Mouse (Mus musculus) left cerebral cortex, adult 11 months (tissue): ENCODE data around the gene Zfp511.

ENCODE experiments used
- DNase-seq: peaks from one replicate; pipeline ENCODE4 v3.0.0; 2022; ENCODE audit warnings: low spot score

Zfp511 gene

DNA sequence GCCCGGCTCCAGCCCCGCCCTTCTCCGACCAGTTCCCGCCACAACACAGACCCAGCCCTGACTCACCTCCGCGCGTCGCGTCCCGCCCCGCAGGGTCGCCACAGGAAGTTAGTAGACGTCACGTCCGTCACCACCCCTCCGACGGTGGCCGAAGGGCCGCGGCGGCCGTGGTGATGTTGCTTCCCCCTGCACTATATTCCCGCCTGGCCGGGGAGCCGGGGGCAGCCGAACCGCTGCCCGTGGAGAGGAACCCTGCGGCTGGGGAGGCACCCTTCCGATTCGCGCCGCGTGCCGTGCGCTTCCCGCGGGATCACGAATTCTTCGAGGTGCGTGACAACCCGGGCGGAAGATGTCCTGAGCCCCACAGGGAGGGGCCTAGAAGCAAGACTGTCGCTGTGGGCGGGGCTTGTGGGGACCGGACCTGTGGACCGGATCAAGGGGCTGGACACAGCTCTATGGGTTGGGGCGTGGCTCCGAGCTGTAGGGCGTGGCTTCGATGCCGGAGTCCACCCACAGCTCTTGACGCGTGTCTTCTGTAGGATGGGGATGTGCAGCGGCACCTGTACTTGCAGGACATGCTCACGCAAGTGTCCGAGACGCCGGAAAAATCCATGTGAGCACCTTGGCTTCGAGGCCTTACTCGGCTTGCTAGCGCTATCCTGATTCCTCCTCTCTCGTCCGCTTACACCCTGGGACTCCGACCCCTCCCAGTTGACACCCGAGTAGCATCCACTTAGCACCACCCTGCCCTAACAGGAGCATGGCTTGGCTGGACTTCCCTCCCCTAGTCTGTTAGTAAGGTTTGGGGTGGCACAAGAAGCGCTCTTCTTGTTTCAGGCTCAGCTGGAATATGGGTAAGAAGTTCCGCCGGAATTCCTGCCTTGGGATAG lies at the start of gene Zfp511, which contains the start of gene Tubgcp2:
Gene Zfp511, plus strand, starts transcription at position 111 of the 890 bp plus-strand sequence.
Gene Tubgcp2, minus strand, starts transcription at position 389 of the 890 bp plus-strand sequence.
- peak; percentile 89 for DNase-seq

DNA sequence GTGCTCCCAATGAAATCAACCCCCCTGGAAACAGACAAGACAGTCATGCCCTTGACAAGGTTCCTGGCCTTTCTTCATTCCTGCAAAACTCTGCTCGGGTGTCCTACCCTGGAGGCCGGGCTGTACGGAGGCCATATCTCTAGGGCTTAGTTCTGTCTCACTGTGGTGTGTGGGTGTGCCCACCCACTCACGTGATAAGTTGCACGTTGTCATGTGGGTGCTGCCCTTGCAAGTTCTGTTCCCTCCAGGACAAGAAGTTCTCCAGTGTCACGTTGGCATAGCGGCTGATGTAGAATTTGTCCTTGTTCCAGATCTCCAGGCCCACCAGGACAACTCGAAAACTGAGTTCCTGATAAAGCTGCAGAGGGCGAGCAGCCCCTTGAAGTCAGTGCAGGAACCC lies 47.9 kb upstream of the Zfp511 start:
- DNase-seq: no peak

DNA sequence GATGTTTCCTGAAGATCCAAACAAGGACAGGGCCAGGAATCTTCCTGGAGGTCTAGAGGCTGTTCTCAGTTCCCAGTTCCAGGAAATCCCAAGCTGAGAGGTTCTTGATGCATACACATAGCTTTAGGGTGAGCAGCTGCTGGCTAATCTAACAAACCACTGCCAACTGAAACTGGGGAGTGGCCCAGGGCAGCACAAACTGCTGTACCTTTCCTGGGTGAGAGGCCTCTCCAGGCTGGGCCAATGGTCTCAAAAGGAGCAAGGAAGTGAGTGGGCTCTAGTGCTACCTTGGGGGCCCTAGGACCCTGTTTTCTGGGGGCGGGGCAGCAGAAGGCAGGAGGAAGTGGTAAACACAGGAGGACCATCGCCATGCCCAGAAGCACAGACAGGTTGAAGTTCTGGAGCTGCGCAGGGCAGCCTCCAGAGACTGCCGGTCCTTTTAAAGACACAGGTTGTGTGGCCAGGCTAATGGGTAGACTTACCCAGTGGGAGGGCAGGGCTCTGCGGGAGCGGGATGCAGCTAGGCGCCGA lies 45.3 kb upstream of the Zfp511 start:
- DNase-seq: no peak

DNA sequence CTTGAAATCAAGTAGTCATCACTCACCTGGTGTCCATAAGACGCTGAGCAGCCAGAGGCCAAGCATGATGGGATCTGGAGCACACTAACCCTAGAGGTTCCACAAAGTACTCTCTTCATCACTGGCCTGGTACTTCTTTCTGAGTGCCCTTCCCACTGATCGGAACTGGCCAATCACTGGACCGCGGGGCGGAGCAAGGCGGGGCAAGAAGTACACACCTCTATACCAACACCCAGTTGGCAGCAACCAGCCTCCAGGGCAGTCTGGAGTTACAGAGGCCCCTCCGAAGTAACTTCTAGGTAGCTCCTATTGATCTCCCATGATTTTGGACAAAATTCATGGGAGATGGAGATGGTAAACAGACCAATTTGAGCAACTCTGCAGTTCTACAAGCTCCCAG lies 43.8 kb upstream of the Zfp511 start, which contains the start of gene Adam8:
Gene Adam8, minus strand, starts transcription at position 157 of the 400 bp plus-strand sequence.
- no peak for DNase-seq

GRCm38 (mm10) chr7:139993532-139993931 lies 42.7 kb upstream of the Zfp511 start:
- no peak for DNase-seq

- no peak for DNase-seq
Observed at GRCm38 (mm10) chr7:139994202-139994601, 42.0 kb upstream of the Zfp511 start.

DNA sequence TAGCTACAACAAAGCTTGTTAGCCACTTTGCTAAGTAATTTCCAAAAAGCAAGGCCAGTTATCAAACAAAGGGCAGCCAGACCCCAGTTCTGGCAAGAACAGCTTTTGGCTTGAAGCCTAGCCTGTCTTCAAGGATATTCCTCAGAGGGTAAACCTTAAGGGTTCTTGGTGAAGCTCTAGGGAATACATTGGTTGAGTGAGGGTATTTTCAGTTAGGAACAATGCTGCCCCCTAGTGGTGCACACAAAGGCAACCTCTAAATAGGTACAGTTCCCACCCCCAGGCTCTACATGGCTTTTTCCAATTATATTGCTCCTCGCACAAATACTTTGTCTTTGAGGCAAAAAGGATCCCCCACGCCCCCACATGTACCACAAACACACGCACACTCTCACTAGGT lies 41.5 kb upstream of the Zfp511 start:
- no peak for DNase-seq

GRCm38 (mm10) chr7:139998691-139999350 lies 37.4 kb upstream of the Zfp511 start:
- no peak for DNase-seq

DNA sequence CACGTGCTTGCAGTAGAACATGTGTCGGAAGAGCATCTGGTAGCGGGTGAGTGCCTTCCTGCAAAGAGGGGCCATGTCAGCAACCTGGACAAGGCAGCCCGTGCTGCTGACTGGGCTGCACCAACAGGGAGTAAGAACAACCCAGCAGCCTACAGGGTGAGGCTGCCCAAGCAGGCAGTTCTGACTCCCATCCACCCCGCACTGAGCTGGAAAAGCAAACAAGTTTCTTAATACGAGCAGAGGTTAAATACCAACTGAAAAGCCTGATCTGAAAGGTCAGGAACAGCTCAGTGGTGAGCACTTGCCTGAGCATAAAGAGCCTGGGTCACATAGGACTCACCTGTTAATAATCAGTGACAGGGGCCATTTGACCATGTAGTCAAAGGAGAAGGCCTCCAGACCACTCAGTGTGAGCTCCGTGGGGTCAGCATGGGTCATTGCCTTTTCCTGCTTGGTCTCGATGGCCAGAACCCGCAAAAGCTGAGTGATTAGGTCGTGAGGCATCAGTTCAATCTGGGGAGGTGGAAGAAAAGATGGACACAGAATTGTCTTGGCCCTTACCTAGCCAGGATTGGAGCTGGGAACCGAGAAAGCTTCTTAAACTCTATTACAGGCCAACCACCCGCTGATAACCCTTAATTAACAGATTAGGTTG lies 35.0 kb upstream of the Zfp511 start:
- DNase-seq: no peak

GRCm38 (mm10) chr7:140004666-140005065 lies 31.5 kb upstream of the Zfp511 start:
- DNase-seq: no peak

DNA sequence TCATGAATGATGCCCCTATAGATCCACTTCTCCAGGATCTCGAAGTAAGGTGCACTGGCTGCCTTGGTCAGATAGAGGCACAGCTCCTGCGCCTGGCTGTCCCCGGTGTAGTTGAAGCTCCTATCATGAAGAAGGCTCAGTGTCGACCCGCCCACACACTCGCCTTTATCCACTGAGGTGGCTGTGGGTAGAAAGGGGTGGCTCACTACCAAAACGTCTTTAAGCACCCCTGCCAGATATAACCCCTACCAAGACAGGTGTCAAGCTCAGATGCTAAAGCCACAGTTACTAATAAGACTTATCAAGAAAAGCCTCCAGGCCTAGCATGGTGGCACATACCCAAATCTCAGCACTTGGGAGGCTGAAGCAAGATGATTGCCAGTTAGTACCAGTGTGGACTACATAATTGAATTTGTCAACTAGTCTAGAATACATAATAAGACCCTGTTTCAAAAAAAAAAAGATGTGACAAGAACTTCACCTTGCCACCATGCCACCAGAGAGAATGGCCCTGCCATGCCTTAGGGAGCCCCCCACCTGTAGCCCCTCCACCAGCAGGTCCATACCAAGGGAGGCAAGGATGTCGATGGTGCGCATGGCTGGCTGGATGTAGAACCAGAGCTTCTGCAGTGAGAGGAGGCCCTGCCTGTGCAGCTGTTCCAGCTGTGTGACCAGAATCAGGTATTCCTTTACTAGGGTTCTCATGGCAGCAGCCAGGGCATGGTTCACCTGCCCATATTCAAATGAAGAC lies 29.2 kb upstream of the Zfp511 start:
- DNase-seq: no peak

DNA sequence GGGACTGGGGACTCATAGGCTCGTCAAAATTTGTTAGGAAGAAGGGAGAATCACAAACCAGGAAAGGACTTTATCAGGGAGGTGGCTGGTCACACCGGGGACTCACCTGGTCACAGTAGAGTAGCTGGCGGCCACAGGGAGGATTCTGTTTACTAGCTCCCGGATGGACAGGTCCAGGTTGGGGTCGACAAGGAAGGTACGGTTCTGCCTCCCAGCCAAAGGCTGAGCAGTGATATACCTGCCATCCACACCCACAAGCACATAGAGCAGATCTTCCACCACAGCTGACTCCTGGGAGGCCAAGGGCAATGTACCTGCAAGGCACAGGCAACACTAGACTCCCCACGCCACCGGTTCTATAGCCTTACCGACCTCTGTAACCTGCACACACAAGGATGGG lies 28.4 kb upstream of the Zfp511 start:
- no peak for DNase-seq

- DNase-seq: no peak
Observed at GRCm38 (mm10) chr7:140011336-140011735, 24.9 kb upstream of the Zfp511 start.

GRCm38 (mm10) chr7:140031771-140032170 lies 4.4 kb upstream of the Zfp511 start:
- no peak for DNase-seq

- no peak for DNase-seq
Observed at GRCm38 (mm10) chr7:140032366-140032765, 3.8 kb upstream of the Zfp511 start.

DNA sequence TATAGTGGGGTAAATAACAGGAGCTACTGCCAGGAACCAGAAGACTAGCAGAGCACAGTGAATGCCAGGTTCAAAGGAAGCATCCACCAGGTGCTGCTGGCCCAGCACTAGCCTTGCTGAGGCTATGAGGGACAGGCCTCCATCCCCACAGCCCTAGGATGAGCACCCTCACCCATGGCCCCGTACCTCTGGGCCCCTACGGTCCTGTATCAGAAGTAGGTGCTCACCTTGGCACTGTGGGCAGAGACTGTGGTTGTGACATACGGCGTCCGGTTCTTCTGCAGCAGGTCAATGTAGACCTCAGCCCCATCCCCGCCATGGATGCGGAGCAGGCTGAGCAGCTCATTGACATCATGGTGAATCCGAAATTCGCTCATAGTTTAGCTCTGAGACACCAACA lies 2.8 kb upstream of the Zfp511 start:
- no peak for DNase-seq

- no peak for DNase-seq
Observed at GRCm38 (mm10) chr7:140035456-140035855, 735 bp upstream of the Zfp511 start.

DNA sequence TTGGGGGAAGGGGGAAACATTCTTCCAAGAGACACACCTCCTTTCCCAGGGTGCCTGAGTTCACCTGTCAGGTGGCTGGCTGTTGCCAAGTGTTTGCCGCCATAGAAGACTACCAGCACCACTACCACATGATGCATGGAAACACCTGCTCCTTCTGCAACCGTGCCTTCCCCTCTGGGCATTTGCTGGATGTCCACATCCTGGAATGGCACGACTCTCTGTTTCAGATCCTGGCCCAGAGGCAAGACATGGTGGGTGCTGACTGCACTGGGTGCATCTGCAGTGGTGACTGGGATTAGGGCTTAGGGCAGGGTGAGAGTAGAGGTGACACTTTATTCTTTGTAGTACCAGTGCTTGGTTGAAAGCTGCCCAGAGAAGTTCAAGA lies 972 bp downstream of the Zfp511 start:
- no peak for DNase-seq

DNA sequence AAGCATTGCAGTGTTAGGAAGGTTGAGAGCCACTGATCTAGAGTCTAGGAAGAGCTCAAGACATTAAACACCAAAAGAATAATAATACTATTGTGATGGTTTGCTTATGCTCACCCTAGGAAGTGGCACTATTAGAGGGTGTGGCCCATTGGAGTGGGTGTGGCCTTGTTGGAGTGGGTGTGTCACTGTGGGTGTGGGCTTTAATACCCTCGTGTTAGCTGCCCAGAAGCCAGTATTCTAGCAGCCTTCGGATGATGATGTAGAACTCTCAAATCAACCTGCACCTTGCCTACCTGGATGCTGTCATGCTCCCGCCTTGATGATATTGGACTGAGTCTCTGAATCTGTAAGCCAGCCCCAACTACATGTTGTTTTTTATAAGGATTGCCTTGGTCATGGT lies 6.5 kb downstream of the Zfp511 start:
- DNase-seq: no peak

GRCm38 (mm10) chr7:140045546-140045945 lies 9.4 kb downstream of the Zfp511 start:
- no peak for DNase-seq

DNA sequence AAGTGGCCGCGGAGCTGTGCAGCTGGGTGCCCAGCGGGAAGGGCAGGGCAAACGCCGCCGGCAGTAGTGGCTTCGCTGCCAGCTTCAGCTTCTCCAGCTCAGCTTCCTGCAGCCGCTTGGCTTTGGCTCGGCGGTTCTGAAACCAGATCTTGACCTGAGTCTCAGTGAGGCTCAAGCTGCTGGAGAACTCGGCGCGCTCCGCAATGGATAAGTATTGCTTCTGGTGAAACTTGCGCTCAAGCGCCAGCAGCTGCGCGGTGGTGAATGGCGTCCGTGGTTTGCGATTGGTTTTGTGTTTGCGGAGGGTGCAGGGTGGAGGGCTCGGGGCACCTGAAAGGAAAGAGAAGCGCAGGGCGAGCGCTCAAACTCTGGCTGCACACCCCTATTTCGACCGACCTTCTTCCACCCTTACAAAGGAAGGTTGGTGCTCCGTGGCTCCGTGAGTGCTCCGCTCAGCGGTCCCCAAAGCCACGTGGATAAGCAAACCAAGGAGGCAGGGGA lies 11.7 kb downstream of the Zfp511 start:
- DNase-seq: no peak
